Mouse (Mus musculus) forebrain, embryonic 10.5 days (tissue): ENCODE measurements around the gene Olfr1440. TPM values are rescaled to one million over a fixed set of nuclear protein-coding genes. Genes with fewer than 3 reads are reported as not detected.

Source experiments
- DNase-seq: peaks from one replicate; pipeline ENCODE4 v3.0.0-alpha.2; 2017; ENCODE audit warnings: low spot score; ENCODE audit errors: extremely low spot score
- H3K27ac ChIP-seq: fragments of 300-500 bp; sonication (generic); 2 replicates; pipeline ENCODE4 v1.5.1; 2016; ENCODE audit warnings: mild to moderate bottlenecking
- H3K27me3 ChIP-seq: fragments of 300-500 bp; sonication (generic); 2 replicates; pipeline ENCODE4 v1.6.1; 2016; ENCODE audit warnings: mild to moderate bottlenecking; ENCODE audit not compliant: poor library complexity, severe bottlenecking
- H3K36me3 ChIP-seq: fragments of 300-500 bp; sonication (generic); replicated peaks from 2 replicates; pipeline ENCODE4 v1.6.1; 2016; ENCODE audit warnings: mild to moderate bottlenecking, moderate library complexity
- H3K4me1 ChIP-seq: fragments of 300-500 bp; sonication (generic); 2 replicates; pipeline ENCODE4 v1.6.1; 2016
- H3K4me3 ChIP-seq: fragments of 300-500 bp; sonication (generic); 2 replicates; pipeline ENCODE4 v1.5.1; 2016; ENCODE audit warnings: mild to moderate bottlenecking, moderate library complexity
- H3K9me3 ChIP-seq: fragments of 300-500 bp; sonication (generic); 2 replicates; pipeline ENCODE4 v1.6.1; 2016; ENCODE audit warnings: mild to moderate bottlenecking, moderate library complexity
- WGBS: fragments of 180-500 bp; shearing (Covaris S2); methylation state at CpG from one replicate; pipeline ENCODE4 v1.1.7; 2016; 5-methylcytosine and 5-hydroxymethylcytosine counted together
- polyA plus RNA-seq: library from polyadenylated mRNA; unstranded; fragments of >200 nt; fragmentation: Nextera tagmentation; extraction: Ambion mirVana; gene quantifications from 2 replicates; pipeline ENCODE4 v1.2.1, GENCODE M21; 2016

Gene Olfr1440
- polyA plus RNA-seq, result not detected in 2 replicates

GRCm38 (mm10) chr19:12386979-12387378 is at the start of gene Olfr1440:
Olfr1440 (plus strand) TSS chr19:12387279.
- 81% methylated on average over 2 of the region's 2 CpGs for WGBS
- Histone ChIP-seq H3K4me3 (no peak within 1 kb of the TSS), H3K36me3 (no peaks in the 10 kb centered on the region), H3K27ac (no peak within 1 kb of the TSS), H3K27me3 (no peaks in the 10 kb centered on the region), H3K4me1 (no peaks in the 10 kb centered on the region), H3K9me3 (no peaks in the 10 kb centered on the region)
- DNase-seq, result no peak

GRCm38 (mm10) chr19:12373004-12373403 is 14.1 kb upstream of the Olfr1440 start:
- H3K4me1 ChIP-seq, result no peaks in the 10 kb centered on the region
- WGBS, result 82% methylated on average over 3 of the region's 3 CpGs
- H3K9me3 ChIP-seq, result no peaks in the 10 kb centered on the region
- no peaks in the 10 kb centered on the region for H3K27me3 ChIP-seq
- H3K4me3 ChIP-seq, result no peak overlapping the region
- no peak for DNase-seq
- no peaks in the 10 kb centered on the region for H3K36me3 ChIP-seq
- no peak overlapping the region for H3K27ac ChIP-seq

GRCm38 (mm10) chr19:12374465-12375025 is 12.5 kb upstream of the Olfr1440 start:
- Histone ChIP-seq H3K9me3 (no peaks in the 10 kb centered on the region), H3K4me1 (no peaks in the 10 kb centered on the region), H3K36me3 (no peaks in the 10 kb centered on the region), H3K27me3 (no peaks in the 10 kb centered on the region), H3K4me3 (no peak overlapping the region), H3K27ac (no peak overlapping the region)
- WGBS, result 82% methylated on average over 2 of the region's 2 CpGs
- DNase-seq, result no peak

- no peak overlapping the region for H3K27ac ChIP-seq
- H3K4me1 ChIP-seq, result no peaks in the 10 kb centered on the region
- no peaks in the 10 kb centered on the region for H3K9me3 ChIP-seq
- no peak overlapping the region for H3K4me3 ChIP-seq
- DNase-seq, result no peak
- no peaks in the 10 kb centered on the region for H3K36me3 ChIP-seq
- no peaks in the 10 kb centered on the region for H3K27me3 ChIP-seq
Measured at GRCm38 (mm10) chr19:12413737-12414136, 26.7 kb downstream of the Olfr1440 start.

GRCm38 (mm10) chr19:12417361-12417760 is 30.3 kb downstream of the Olfr1440 start, which contains the start of gene Olfr1441:
Olfr1441 (plus strand) TSS chr19:12417433.
- no peaks in the 10 kb centered on the region for H3K36me3 ChIP-seq
- H3K9me3 ChIP-seq, result no peaks in the 10 kb centered on the region
- no peaks in the 10 kb centered on the region for H3K4me1 ChIP-seq
- no peak within 1 kb of the TSS for H3K4me3 ChIP-seq
- DNase-seq, result no peak
- H3K27me3 ChIP-seq, result no peaks in the 10 kb centered on the region
- H3K27ac ChIP-seq, result no peak within 1 kb of the TSS

GRCm38 (mm10) chr19:12418312-12418711 is 31.2 kb downstream of the Olfr1440 start:
- no peaks in the 10 kb centered on the region for H3K27me3 ChIP-seq
- H3K27ac ChIP-seq, result no peak overlapping the region
- no peaks in the 10 kb centered on the region for H3K9me3 ChIP-seq
- WGBS, result 93% methylated on average over 3 of the region's 3 CpGs
- DNase-seq, result no peak
- no peak overlapping the region for H3K4me3 ChIP-seq
- H3K36me3 ChIP-seq, result no peaks in the 10 kb centered on the region
- H3K4me1 ChIP-seq, result no peaks in the 10 kb centered on the region

- no peak overlapping the region for H3K4me3 ChIP-seq
- no peak for DNase-seq
- no peaks in the 10 kb centered on the region for H3K9me3 ChIP-seq
- 83% methylated on average over 6 of the region's 6 CpGs for WGBS
- no peak overlapping the region for H3K27ac ChIP-seq
- H3K27me3 ChIP-seq, result no peaks in the 10 kb centered on the region
- H3K36me3 ChIP-seq, result no peaks in the 10 kb centered on the region
- H3K4me1 ChIP-seq, result no peaks in the 10 kb centered on the region
Measured at GRCm38 (mm10) chr19:12420555-12420954, 33.5 kb downstream of the Olfr1440 start.

GRCm38 (mm10) chr19:12421680-12422079 is 34.6 kb downstream of the Olfr1440 start:
- WGBS, result 79% methylated on average over 1 of the region's 1 CpGs
- no peaks in the 10 kb centered on the region for H3K27me3 ChIP-seq
- no peak overlapping the region for H3K27ac ChIP-seq

GRCm38 (mm10) chr19:12427101-12427500 is 40.0 kb downstream of the Olfr1440 start:
- H3K4me1 ChIP-seq, result no peaks in the 10 kb centered on the region
- no peaks in the 10 kb centered on the region for H3K9me3 ChIP-seq
- H3K4me3 ChIP-seq, result no peak overlapping the region
- no peaks in the 10 kb centered on the region for H3K27me3 ChIP-seq
- WGBS, result 89% methylated on average over 5 of the region's 5 CpGs
- H3K27ac ChIP-seq, result no peak overlapping the region
- H3K36me3 ChIP-seq, result no peaks in the 10 kb centered on the region
- no peak for DNase-seq

More at GRCm38 (mm10) chr19:12421680-12422079, 34.6 kb downstream of the Olfr1440 start:
- Histone ChIP-seq H3K4me1 (no peaks in the 10 kb centered on the region), H3K9me3 (no peaks in the 10 kb centered on the region), H3K36me3 (no peaks in the 10 kb centered on the region), H3K4me3 (no peak overlapping the region)
- no peak for DNase-seq

GRCm38 (mm10) chr19:12427605-12428004 is 40.5 kb downstream of the Olfr1440 start, which contains the start of gene Pfpl:
Pfpl (plus strand) TSS chr19:12427905.
- Histone ChIP-seq H3K36me3 (no peaks in the 10 kb centered on the region), H3K4me3 (no peak within 1 kb of the TSS), H3K9me3 (no peaks in the 10 kb centered on the region), H3K4me1 (no peaks in the 10 kb centered on the region), H3K27ac (no peak within 1 kb of the TSS), H3K27me3 (no peaks in the 10 kb centered on the region)
- no peak for DNase-seq
- WGBS, result 93% methylated on average over 6 of the region's 6 CpGs

GRCm38 (mm10) chr19:12433033-12433432 is 46.0 kb downstream of the Olfr1440 start:
- 7% methylated on average over 2 of the region's 2 CpGs for WGBS
- peak; percentile 36 for DNase-seq
- H3K27me3 ChIP-seq, result no peaks in the 10 kb centered on the region
- no peak overlapping the region for H3K27ac ChIP-seq
- H3K4me1 ChIP-seq, result no peaks in the 10 kb centered on the region
- no peaks in the 10 kb centered on the region for H3K9me3 ChIP-seq
- H3K36me3 ChIP-seq, result no peaks in the 10 kb centered on the region
- no peak overlapping the region for H3K4me3 ChIP-seq

GRCm38 (mm10) chr19:12435011-12435416 is 47.9 kb downstream of the Olfr1440 start:
- H3K27ac ChIP-seq, result no peak overlapping the region
- H3K36me3 ChIP-seq, result no peaks in the 10 kb centered on the region
- DNase-seq, result no peak
- WGBS, result 86% methylated on average over 4 of the region's 4 CpGs
- no peaks in the 10 kb centered on the region for H3K9me3 ChIP-seq
- no peaks in the 10 kb centered on the region for H3K4me1 ChIP-seq
- no peaks in the 10 kb centered on the region for H3K27me3 ChIP-seq
- no peak overlapping the region for H3K4me3 ChIP-seq

GRCm38 (mm10) chr19:12435750-12436524 is 48.9 kb downstream of the Olfr1440 start:
- no peaks in the 10 kb centered on the region for H3K27me3 ChIP-seq
- H3K27ac ChIP-seq, result no peak overlapping the region
- no peaks in the 10 kb centered on the region for H3K4me1 ChIP-seq
- no peak overlapping the region for H3K4me3 ChIP-seq
- no peak for DNase-seq
- H3K9me3 ChIP-seq, result no peaks in the 10 kb centered on the region
- H3K36me3 ChIP-seq, result no peaks in the 10 kb centered on the region
- WGBS, result 84% methylated on average over 4 of the region's 4 CpGs
